Mouse (Mus musculus) myocyte (in vitro differentiated cells): Measurements from ENCODE around the gene Vps26c.

Source experiments
- CEBPB ChIP-seq: IDR thresholded peaks from 2 replicates; pipeline ENCODE4 v1.6.1; 2011; ENCODE audit warnings: mild to moderate bottlenecking, moderate library complexity; ENCODE audit not compliant: poor library complexity, insufficient read depth, severe bottlenecking
- MAX ChIP-seq: IDR thresholded peaks from one replicate; pipeline ENCODE4 v1.6.1; 2011; ENCODE audit warnings: low read depth, mild to moderate bottlenecking, control low read depth
- POLR2A ChIP-seq: IDR thresholded peaks from one replicate; pipeline ENCODE4 v1.6.1; 2011; ENCODE audit warnings: low read depth, mild to moderate bottlenecking, control low read depth, moderate library complexity; ENCODE audit not compliant: insufficient read length

GRCm38 (mm10) chr16:94540140-94540539 is 13.5 kb upstream of the Vps26c start:
- TF ChIP-seq POLR2A (no peak), CEBPB (no peak), MAX (no peak)
